Mouse (Mus musculus): ENCODE data around the gene Smarca2.

The Smarca2 gene

GRCm38 (mm10) chr19:26776066-26777025, 171.5 kb downstream of the Smarca2 start:
- no peak for DNase-seq (ENCODE audit: low spot score in 2 of 2)

- DNase-seq (ENCODE audit: low spot score in 2 of 2): no peak
These were observed 173.3 kb downstream of the Smarca2 start for GRCm38 (mm10) chr19:26778199-26778598.

GRCm38 (mm10) chr19:26781209-26781608, 176.4 kb downstream of the Smarca2 start:
- no peak for DNase-seq (ENCODE audit: low spot score in 2 of 2)

- DNase-seq (ENCODE audit: low spot score in 2 of 2): no peak
These were observed 183.6 kb downstream of the Smarca2 start for GRCm38 (mm10) chr19:26788446-26788845.

- no peak for DNase-seq (ENCODE audit: low spot score in 2 of 2)
These were observed 185.8 kb downstream of the Smarca2 start for GRCm38 (mm10) chr19:26790386-26791346.

- DNase-seq (ENCODE audit: low spot score in 2 of 2): no peak
These were observed 189.5 kb downstream of the Smarca2 start for GRCm38 (mm10) chr19:26794315-26794714.

- DNase-seq (ENCODE audit: low spot score in 2 of 2): no peak
These were observed 191.2 kb downstream of the Smarca2 start for GRCm38 (mm10) chr19:26796006-26796405.

GRCm38 (mm10) chr19:26804401-26804800, 199.6 kb downstream of the Smarca2 start:
- DNase-seq (ENCODE audit: low spot score in 2 of 2): no peak

- no peak for DNase-seq (ENCODE audit: low spot score in 2 of 2)
These were observed 209.8 kb downstream of the Smarca2 start for GRCm38 (mm10) chr19:26814629-26815028.

GRCm38 (mm10) chr19:26817901-26818300, 213.1 kb downstream of the Smarca2 start:
- no peak for DNase-seq (ENCODE audit: low spot score in 2 of 2)
